Mouse (Mus musculus): ENCODE data around the gene Ank2. TPM values are rescaled to one million over a fixed set of nuclear protein-coding genes. Genes with fewer than 3 reads are reported as not detected.

The Ank2 gene
- polyA plus RNA-seq, 1 experiment from 2014 or later: 40.4 TPM

GRCm38 (mm10) chr3:127118777-127119176 is 380.4 kb downstream of the Ank2 start:
- 86% methylated on average over 4 of the region's 4 CpGs for whole genome bisulfite sequencing
- Histone ChIP-seq H3K9me3 (replicated peaks) (no peaks in the 10 kb centered on the region), H3K36me3 (no peaks in the 10 kb centered on the region), H3K27ac (replicated peaks) (no peak overlapping the region), H3K4me3 (no peak overlapping the region), H3K27me3 (ENCODE audit: low read depth, poor library complexity, severe bottlenecking) (no peaks in the 10 kb centered on the region), H3K4me1 (peaks cover 6% of the 10 kb centered on the region)
- no peak for DNase-seq (ENCODE audit: low spot score)

- no peaks in the 10 kb centered on the region for H3K4me1 ChIP-seq
- H3K4me3 ChIP-seq: no peak overlapping the region
- H3K36me3 ChIP-seq: no peaks in the 10 kb centered on the region
- H3K27ac ChIP-seq (replicated peaks): no peak overlapping the region
- no peaks in the 10 kb centered on the region for H3K27me3 ChIP-seq (ENCODE audit: low read depth, poor library complexity, severe bottlenecking)
- no peak for DNase-seq (ENCODE audit: low spot score)
- WGBS: 90% methylated on average over 6 of the region's 6 CpGs
- H3K9me3 ChIP-seq (replicated peaks): no peaks in the 10 kb centered on the region
Measured at GRCm38 (mm10) chr3:127116226-127116625, 382.9 kb downstream of the Ank2 start.

GRCm38 (mm10) chr3:127113238-127113637 is 385.9 kb downstream of the Ank2 start:
- Histone ChIP-seq H3K27ac (replicated peaks) (no peak overlapping the region), H3K4me3 (no peak overlapping the region), H3K4me1 (no peaks in the 10 kb centered on the region; the same call in 1 of the 2 replicates), H3K36me3 (no peaks in the 10 kb centered on the region), H3K27me3 (ENCODE audit: low read depth, poor library complexity, severe bottlenecking) (no peaks in the 10 kb centered on the region), H3K9me3 (replicated peaks) (no peaks in the 10 kb centered on the region)
- no peak for DNase-seq (ENCODE audit: low spot score)
- WGBS: 87% methylated on average over 7 of the region's 7 CpGs

GRCm38 (mm10) chr3:127109413-127109812 is 389.7 kb downstream of the Ank2 start:
- Histone ChIP-seq H3K9me3 (replicated peaks) (peaks cover 9% of the 10 kb centered on the region; the same call in 1 of the 2 replicates), H3K36me3 (no peaks in the 10 kb centered on the region), H3K4me1 (no peaks in the 10 kb centered on the region; the same call in 1 of the 2 replicates), H3K27me3 (ENCODE audit: low read depth, poor library complexity, severe bottlenecking) (no peaks in the 10 kb centered on the region), H3K4me3 (no peak overlapping the region), H3K27ac (replicated peaks) (no peak overlapping the region)
- 85% methylated on average over 3 of the region's 3 CpGs for WGBS
- no peak for DNase-seq (ENCODE audit: low spot score)

GRCm38 (mm10) chr3:127108481-127108880 is 390.7 kb downstream of the Ank2 start:
- peaks cover 9% of the 10 kb centered on the region; the same call in 1 of the 2 replicates for H3K9me3 ChIP-seq (replicated peaks)
- no peaks in the 10 kb centered on the region for H3K36me3 ChIP-seq
- H3K27me3 ChIP-seq (ENCODE audit: low read depth, poor library complexity, severe bottlenecking): no peaks in the 10 kb centered on the region
- DNase-seq (ENCODE audit: low spot score): no peak
- no peak overlapping the region for H3K4me3 ChIP-seq
- no peak overlapping the region for H3K27ac ChIP-seq (replicated peaks)
- WGBS: 83% methylated on average over 2 of the region's 2 CpGs
- no peaks in the 10 kb centered on the region; the same call in 1 of the 2 replicates for H3K4me1 ChIP-seq

GRCm38 (mm10) chr3:127107281-127107680 is 391.9 kb downstream of the Ank2 start:
- Histone ChIP-seq H3K9me3 (replicated peaks) (peaks cover 9% of the 10 kb centered on the region; the same call in 1 of the 2 replicates), H3K27ac (replicated peaks) (no peak overlapping the region), H3K36me3 (no peaks in the 10 kb centered on the region), H3K4me3 (no peak overlapping the region), H3K4me1 (no peaks in the 10 kb centered on the region; the same call in 1 of the 2 replicates), H3K27me3 (ENCODE audit: low read depth, poor library complexity, severe bottlenecking) (no peaks in the 10 kb centered on the region)
- 88% methylated on average over 5 of the region's 5 CpGs for WGBS
- DNase-seq (ENCODE audit: low spot score): no peak

GRCm38 (mm10) chr3:127101326-127101725 is 397.8 kb downstream of the Ank2 start:
- 100% methylated on average over 1 of the region's 1 CpGs for WGBS
- Histone ChIP-seq H3K9me3 (replicated peaks) (peaks cover 6% of the 10 kb centered on the region; the same call in 1 of the 2 replicates), H3K27ac (replicated peaks) (no peak overlapping the region), H3K4me3 (no peak overlapping the region), H3K27me3 (ENCODE audit: low read depth, poor library complexity, severe bottlenecking) (no peaks in the 10 kb centered on the region), H3K4me1 (no peaks in the 10 kb centered on the region), H3K36me3 (no peaks in the 10 kb centered on the region)
- no peak for DNase-seq (ENCODE audit: low spot score)

- no peaks in the 10 kb centered on the region for H3K36me3 ChIP-seq
- WGBS: 98% methylated on average over 1 of the region's 1 CpGs
- no peak overlapping the region for H3K4me3 ChIP-seq
- no peaks in the 10 kb centered on the region for H3K27me3 ChIP-seq (ENCODE audit: low read depth, poor library complexity, severe bottlenecking)
- no peak for DNase-seq (ENCODE audit: low spot score)
- H3K4me1 ChIP-seq: no peaks in the 10 kb centered on the region
- no peaks in the 10 kb centered on the region for H3K9me3 ChIP-seq (replicated peaks)
- no peak overlapping the region for H3K27ac ChIP-seq (replicated peaks)
Measured at GRCm38 (mm10) chr3:127097745-127098144, 401.4 kb downstream of the Ank2 start.

- Histone ChIP-seq H3K4me3 (no peak overlapping the region), H3K36me3 (no peaks in the 10 kb centered on the region), H3K27ac (replicated peaks) (no peak overlapping the region), H3K9me3 (replicated peaks) (no peaks in the 10 kb centered on the region), H3K27me3 (ENCODE audit: low read depth, poor library complexity, severe bottlenecking) (no peaks in the 10 kb centered on the region), H3K4me1 (no peaks in the 10 kb centered on the region)
- DNase-seq (ENCODE audit: low spot score): no peak
- 97% methylated on average over 1 of the region's 1 CpGs for WGBS
Measured at GRCm38 (mm10) chr3:127097106-127097505, 402.0 kb downstream of the Ank2 start.

GRCm38 (mm10) chr3:127093631-127094030 is 405.5 kb downstream of the Ank2 start:
- no peak for DNase-seq (ENCODE audit: low spot score)
- Histone ChIP-seq H3K4me1 (peaks cover 17% of the 10 kb centered on the region), H3K4me3 (no peak overlapping the region), H3K27me3 (ENCODE audit: low read depth, poor library complexity, severe bottlenecking) (peaks cover 3% of the 10 kb centered on the region; the same call in 1 of the 2 replicates), H3K9me3 (replicated peaks) (no peaks in the 10 kb centered on the region), H3K36me3 (no peaks in the 10 kb centered on the region), H3K27ac (replicated peaks) (no peak overlapping the region)
- 93% methylated on average over 4 of the region's 4 CpGs for WGBS

GRCm38 (mm10) chr3:127087574-127087973 is 411.6 kb downstream of the Ank2 start:
- peaks cover 44% of the 10 kb centered on the region for H3K4me1 ChIP-seq
- WGBS: 83% methylated on average over 1 of the region's 1 CpGs
- DNase-seq (ENCODE audit: low spot score): no peak
- H3K36me3 ChIP-seq: no peaks in the 10 kb centered on the region
- no peaks in the 10 kb centered on the region for H3K9me3 ChIP-seq (replicated peaks)
- no peak overlapping the region for H3K27ac ChIP-seq (replicated peaks)
- H3K4me3 ChIP-seq: no peak overlapping the region
- H3K27me3 ChIP-seq (ENCODE audit: low read depth, poor library complexity, severe bottlenecking): peaks cover 4% of the 10 kb centered on the region; the same call in 1 of the 2 replicates

GRCm38 (mm10) chr3:127086834-127087506 is 412.2 kb downstream of the Ank2 start:
- 38% methylated on average over 3 of the region's 3 CpGs for WGBS
- Histone ChIP-seq H3K27ac (replicated peaks) (peak overlapping the region; percentile 38; the same call in 1 of the 2 replicates), H3K4me1 (peaks cover 44% of the 10 kb centered on the region), H3K36me3 (no peaks in the 10 kb centered on the region), H3K27me3 (ENCODE audit: low read depth, poor library complexity, severe bottlenecking) (peaks cover 4% of the 10 kb centered on the region; the same call in 1 of the 2 replicates), H3K9me3 (replicated peaks) (no peaks in the 10 kb centered on the region), H3K4me3 (no peak overlapping the region)
- DNase-seq (ENCODE audit: low spot score): peak; percentile 32

- 95% methylated on average over 5 of the region's 5 CpGs for WGBS
- no peaks in the 10 kb centered on the region for H3K4me1 ChIP-seq
- no peak for DNase-seq (ENCODE audit: low spot score)
- no peaks in the 10 kb centered on the region for H3K36me3 ChIP-seq
- no peak overlapping the region for H3K4me3 ChIP-seq
- no peak overlapping the region for H3K27ac ChIP-seq (replicated peaks)
- H3K9me3 ChIP-seq (replicated peaks): no peaks in the 10 kb centered on the region
- no peaks in the 10 kb centered on the region for H3K27me3 ChIP-seq (ENCODE audit: low read depth, poor library complexity, severe bottlenecking)
Measured at GRCm38 (mm10) chr3:127077369-127077768, 421.8 kb downstream of the Ank2 start.

Data from midbrain, embryonic 10.5 days (tissue).